Comparison of ENCODE assay signal across 13 mouse cellular contexts in genomic region chr10:74940795-74941194, GRCm38 (mm10).
"Had no signal": no experiment of that assay in that cellular context is flagged by ENCODE, and none has a peak within 500 bp of the region (broad histone marks: within the 10 kb centered on the region; RNA-seq: fewer than 3 reads in every experiment).

No protein-coding gene starts in this region.

- H3K4me2 ChIP-seq: kidney, embryonic 15.5 days; limb, embryonic 12.5 days; lung, embryonic 14.5 days; midbrain, embryonic 13.5 days had no signal

- H3K4me3 ChIP-seq: kidney, embryonic 15.5 days; limb, embryonic 12.5 days; midbrain, embryonic 13.5 days had no signal

- H3K4me1 ChIP-seq: kidney, embryonic 15.5 days; limb, embryonic 12.5 days; midbrain, embryonic 13.5 days had no signal

- ATAC-seq: midbrain, embryonic 13.5 days had no signal

- H3K9me3 ChIP-seq: kidney, embryonic 15.5 days; limb, embryonic 12.5 days had no signal

- DNase-seq: kidney, adult 2 months; kidney, postnatal 25 days; liver; lung, embryonic 14.5 days; lung, postnatal 14 days; right cerebral cortex, adult 18-20 months; thymus, adult 18-20 months; thymus, postnatal 25 days had no signal

- H3K27ac ChIP-seq: kidney, embryonic 15.5 days; limb, embryonic 12.5 days; liver, embryonic 14.5 days; macrophage; midbrain, embryonic 13.5 days had no signal

- H3K27me3 ChIP-seq: kidney, embryonic 15.5 days; limb, embryonic 12.5 days; midbrain, embryonic 13.5 days had no signal

- H3K9ac ChIP-seq: kidney, embryonic 15.5 days; limb, embryonic 12.5 days; liver, embryonic 14.5 days; lung, embryonic 14.5 days; midbrain, embryonic 13.5 days had no signal

- H3K36me3 ChIP-seq: kidney, embryonic 15.5 days; limb, embryonic 12.5 days; midbrain, embryonic 13.5 days had no signal
